Mouse (Mus musculus) olfactory bulb, adult 2 months (tissue): ENCODE measurements around the gene Tars2.

Experiments used
- CTCF ChIP-seq: fragments of 200-500 bp; IDR thresholded peaks from 2 replicates; pipeline ENCODE4 v1.5.1; 2012; ENCODE audit warnings: low read depth, mild to moderate bottlenecking, low read length, moderate library complexity; ENCODE audit not compliant: insufficient read depth
- POLR2A ChIP-seq: fragments of 200-500 bp; IDR thresholded peaks from 2 replicates; pipeline ENCODE4 v1.6.1; 2012; ENCODE audit warnings: mild to moderate bottlenecking, low read depth, low read length, moderate library complexity; ENCODE audit not compliant: insufficient read depth

- TF ChIP-seq CTCF (no peak), POLR2A (no peak)
Measured at GRCm38 (mm10) chr3:95728906-95729305, 31.1 kb downstream of the Tars2 start.
